ENCODE assay signal across 14 mouse cellular contexts in the genomic region with DNA sequence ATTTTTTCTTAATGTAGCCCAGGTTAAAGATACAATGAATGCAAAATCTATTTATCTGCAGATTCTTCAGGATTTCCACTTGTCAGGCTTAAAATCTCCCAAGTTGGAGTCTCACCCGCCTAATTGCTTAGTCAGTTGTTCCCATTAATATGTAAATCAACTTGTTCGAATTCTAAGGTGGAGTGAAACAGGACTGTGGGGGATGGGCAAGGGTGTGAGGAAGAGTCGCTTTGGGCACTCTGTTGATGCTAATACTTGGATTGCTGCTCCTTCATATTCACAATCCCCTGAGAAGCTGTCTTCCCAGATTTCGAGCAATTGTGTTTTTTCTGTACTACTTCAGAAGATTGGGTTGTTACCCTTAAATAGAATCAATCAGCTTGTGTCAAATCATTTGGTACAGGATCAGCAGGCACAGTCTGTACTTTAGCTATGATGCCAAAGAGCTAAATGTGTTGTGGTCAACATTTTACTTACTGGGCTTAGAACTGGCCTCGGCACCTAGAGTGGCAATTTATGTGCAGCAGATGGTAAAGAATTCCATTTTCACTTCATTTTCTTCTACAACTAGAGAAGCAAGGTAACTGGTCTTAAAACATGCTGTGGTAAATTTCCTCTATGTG.
DNase-seq lines count a peak whose midpoint lies in the region; ATAC-seq and TF ChIP-seq lines count a peak whose summit lies in the region.
"Had no signal": no experiment of that assay in that cellular context is flagged by ENCODE, and none has a peak within 500 bp of the region (broad histone marks: within the 10 kb centered on the region; RNA-seq: fewer than 3 reads in every experiment).

No protein-coding gene starts in this region.

- 26% methylated on average over 5 of the region's 5 CpGs for WGBS in hindbrain, embryonic 14.5 days
- 24% methylated on average over 5 of the region's 5 CpGs for WGBS in hindbrain, embryonic 16.5 days
- WGBS in forebrain, embryonic 10.5 days, result 35% methylated on average over 5 of the region's 5 CpGs

- no peak for TF ChIP-seq CTCF in gastrocnemius, adult 2 months (IDR thresholded peaks at IDR 0.05)

- 0 out of 2 replicates have a peak, but pooled peaks cover 4% of the 10 kb centered on the region for H3K9me3 ChIP-seq in hindbrain, embryonic 14.5 days (ENCODE audit: control insufficient read depth, low read length)
- peaks cover 4% of the 10 kb centered on the region; the same call in 1 of the 2 replicates for H3K9me3 ChIP-seq in hindbrain, embryonic 16.5 days (ENCODE audit: control insufficient read depth, low read length)
- H3K9me3 ChIP-seq in forebrain, embryonic 10.5 days, result 0 out of 2 replicates have a peak, but pooled peaks cover 5% of the 10 kb centered on the region
- H3K9me3 ChIP-seq: embryonic facial prominence, embryonic 15.5 days had no signal

- H3K36me3 ChIP-seq in hindbrain, embryonic 14.5 days (replicated peaks; ENCODE audit: control insufficient read depth, insufficient read depth), result no peaks in the 10 kb centered on the region
- H3K36me3 ChIP-seq in hindbrain, embryonic 16.5 days (ENCODE audit: control insufficient read depth, insufficient read depth, low read length), result no peaks in the 10 kb centered on the region
- no peaks in the 10 kb centered on the region for H3K36me3 ChIP-seq in forebrain, embryonic 10.5 days (replicated peaks)
- H3K36me3 ChIP-seq: embryonic facial prominence, embryonic 15.5 days; hindbrain, embryonic 10.5 days had no signal

- ATAC-seq in hindbrain, embryonic 14.5 days (ENCODE audit: low FRiP score), result no peak
- ATAC-seq in hindbrain, embryonic 16.5 days, result no peak
- ATAC-seq: intestine, postnatal 0 days had no signal

- no peaks in the 10 kb centered on the region for H3K27me3 ChIP-seq in hindbrain, embryonic 14.5 days (ENCODE audit: control insufficient read depth, insufficient read depth, low read length)
- no peaks in the 10 kb centered on the region for H3K27me3 ChIP-seq in hindbrain, embryonic 16.5 days (replicated peaks; ENCODE audit: control insufficient read depth, insufficient read depth, low read length)
- H3K27me3 ChIP-seq in forebrain, embryonic 10.5 days (ENCODE audit: poor library complexity, severe bottlenecking), result no peaks in the 10 kb centered on the region
- H3K27me3 ChIP-seq: embryonic facial prominence, embryonic 15.5 days had no signal

- intact Hi-C loops in gastrocnemius, adult 2 months (cut with DNase I), result no loop called here

- no peak overlapping the region for H3K4me2 ChIP-seq in hindbrain, embryonic 14.5 days (replicated peaks)
- H3K4me2 ChIP-seq in hindbrain, embryonic 16.5 days (ENCODE audit: low read length), result no peak overlapping the region
- H3K4me2 ChIP-seq: embryonic facial prominence, embryonic 15.5 days; lung, embryonic 14.5 days had no signal

- no peak overlapping the region for H3K4me3 ChIP-seq in hindbrain, embryonic 14.5 days (replicated peaks; ENCODE audit: low read length)
- H3K4me3 ChIP-seq in hindbrain, embryonic 16.5 days (ENCODE audit: low read length), result no peak overlapping the region
- H3K4me3 ChIP-seq in forebrain, embryonic 10.5 days, result no peak overlapping the region
- H3K4me3 ChIP-seq in gastrocnemius, adult 2 months, result no peak overlapping the region
- H3K4me3 ChIP-seq: embryonic facial prominence, embryonic 15.5 days; hindbrain, embryonic 10.5 days had no signal

- no peak overlapping the region for H3K9ac ChIP-seq in hindbrain, embryonic 14.5 days
- H3K9ac ChIP-seq in hindbrain, embryonic 16.5 days (ENCODE audit: low read depth, low read length), result no peak overlapping the region
- H3K9ac ChIP-seq: embryonic facial prominence, embryonic 15.5 days; lung, embryonic 14.5 days had no signal

- H3K27ac ChIP-seq in hindbrain, embryonic 14.5 days, result no peak overlapping the region
- H3K27ac ChIP-seq in hindbrain, embryonic 16.5 days (ENCODE audit: low read depth, low read length), result no peak overlapping the region
- no peak overlapping the region for H3K27ac ChIP-seq in forebrain, embryonic 10.5 days
- no peak overlapping the region for H3K27ac ChIP-seq in gastrocnemius, adult 2 months
- H3K27ac ChIP-seq: embryonic facial prominence, embryonic 15.5 days; hindbrain, embryonic 10.5 days had no signal

- peak; percentile 30 for DNase-seq in hindbrain, embryonic 14.5 days (ENCODE audit: low spot score)
- peak; percentile 11 for DNase-seq in right cerebral cortex, adult 18-20 months
- no peak for DNase-seq in right cerebral cortex, postnatal 4 days
- DNase-seq in forebrain, embryonic 10.5 days (ENCODE audit: extremely low spot score, low spot score), result peak; percentile 16
- no peak for DNase-seq in lung, postnatal 10 days
- no peak for DNase-seq in gastrocnemius, adult 2 months
- DNase-seq: adrenal gland, postnatal 36 days; kidney, postnatal 25 days; liver; lung, embryonic 14.5 days had no signal

- H3K4me1 ChIP-seq in hindbrain, embryonic 14.5 days (replicated peaks; ENCODE audit: control insufficient read depth, insufficient read depth, low read length), result no peaks in the 10 kb centered on the region; the same call in 1 of the 2 replicates
- no peaks in the 10 kb centered on the region for H3K4me1 ChIP-seq in hindbrain, embryonic 16.5 days (ENCODE audit: control insufficient read depth, insufficient read depth, low read depth, low read length)
- H3K4me1 ChIP-seq in forebrain, embryonic 10.5 days, result peaks cover 11% of the 10 kb centered on the region
- H3K4me1 ChIP-seq: embryonic facial prominence, embryonic 15.5 days had no signal

Comparison
In these comparisons a context has a peak if more than half of its experiments do, and no peak if none do; other contexts are left out.
1. DNase-seq: peak in hindbrain, embryonic 14.5 days (single experiment), right cerebral cortex, adult 18-20 months (single experiment) and forebrain, embryonic 10.5 days (single experiment); none in right cerebral cortex, postnatal 4 days (single experiment), lung, postnatal 10 days (single experiment) and gastrocnemius, adult 2 months (single experiment).